Mouse (Mus musculus): Measurements from ENCODE around the gene Dzank1. TPM values are rescaled to one million over a fixed set of nuclear protein-coding genes. Genes with fewer than 3 reads are reported as not detected.

The Dzank1 gene
- polyA plus RNA-seq, 1 experiment from 2014 or later, result 0.03 TPM

DNA sequence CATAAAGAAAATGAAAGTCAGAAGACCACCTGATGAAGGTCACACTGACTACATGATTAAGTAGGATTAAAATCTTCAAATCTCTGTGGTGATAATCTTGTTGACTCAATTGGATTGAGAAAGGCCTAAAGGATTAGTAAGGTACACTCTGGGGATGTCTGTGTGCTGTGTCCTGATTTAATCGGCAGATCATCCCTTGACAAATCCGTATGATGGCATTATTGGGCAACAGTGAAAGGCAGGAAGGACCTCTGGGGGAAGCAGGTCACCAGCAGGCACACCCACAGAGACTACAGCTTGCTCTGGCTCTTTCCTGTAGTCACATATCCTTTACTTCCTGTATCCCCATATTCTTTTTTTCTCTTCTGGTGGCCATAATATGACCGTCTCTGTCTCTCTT lies 7.4 kb downstream of the Dzank1 start:
- H3K79me2 ChIP-seq (ENCODE audit: inconsistent target), result no peaks in the 10 kb centered on the region
- no peak overlapping the region for H3K4me3 ChIP-seq (ENCODE audit: inconsistent target)
- H3K27ac ChIP-seq, result no peak overlapping the region
- WGBS (ENCODE audit: missing documents), result 60% methylated on average over 3 of the region's 3 CpGs
- no peaks in the 10 kb centered on the region for H3K36me3 ChIP-seq (ENCODE audit: inconsistent target)

DNA sequence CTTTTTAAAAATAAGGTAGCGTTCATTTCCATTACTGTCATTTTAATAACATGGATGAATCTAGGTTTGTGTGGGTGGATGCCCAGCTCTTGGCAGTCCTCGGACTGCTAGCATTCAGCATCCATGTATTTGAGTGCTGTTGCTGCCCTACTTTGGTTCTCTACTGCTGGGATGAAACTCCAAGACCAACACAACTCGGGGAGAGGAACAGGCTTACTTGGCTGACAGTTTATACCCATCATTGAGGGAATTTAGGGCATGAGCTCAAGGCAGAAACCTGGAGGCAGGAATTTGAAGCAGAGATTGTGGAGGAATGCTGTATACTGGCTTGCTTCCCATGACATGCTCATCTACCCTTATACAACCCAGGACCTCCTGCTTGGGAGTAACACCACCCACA lies 12.6 kb downstream of the Dzank1 start:
- WGBS (ENCODE audit: missing documents), result 83% methylated on average over 2 of the region's 3 CpGs
- no peak overlapping the region for H3K4me3 ChIP-seq (ENCODE audit: inconsistent target)
- H3K79me2 ChIP-seq (ENCODE audit: inconsistent target), result no peaks in the 10 kb centered on the region
- no peak overlapping the region for H3K27ac ChIP-seq
- H3K36me3 ChIP-seq (ENCODE audit: inconsistent target), result no peaks in the 10 kb centered on the region

DNA sequence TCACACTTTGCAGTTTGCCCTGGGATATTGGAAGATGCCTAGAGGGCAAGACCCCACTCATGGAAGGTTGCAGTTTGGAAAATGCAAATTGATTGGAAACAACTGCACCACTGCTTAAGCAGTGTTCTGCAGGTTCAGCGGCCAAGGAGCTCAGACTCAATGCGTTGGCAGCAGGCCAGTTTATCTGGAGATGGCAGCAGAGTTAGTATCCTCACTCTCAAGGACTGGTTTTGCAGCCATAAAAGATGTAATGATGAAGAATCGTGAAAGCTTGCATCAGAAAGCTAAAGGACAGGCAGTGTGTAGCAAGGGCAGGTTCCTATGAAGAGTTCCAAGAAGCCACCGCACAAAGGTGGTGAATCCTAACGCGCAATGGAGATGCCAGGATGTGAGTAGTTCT lies 25.1 kb downstream of the Dzank1 start:
- no peaks in the 10 kb centered on the region for H3K36me3 ChIP-seq (ENCODE audit: inconsistent target)
- H3K27ac ChIP-seq, result no peak overlapping the region
- 87% methylated on average over 6 of the region's 6 CpGs for WGBS (ENCODE audit: missing documents)
- no peaks in the 10 kb centered on the region for H3K79me2 ChIP-seq (ENCODE audit: inconsistent target)
- no peak overlapping the region for H3K4me3 ChIP-seq (ENCODE audit: inconsistent target)

DNA sequence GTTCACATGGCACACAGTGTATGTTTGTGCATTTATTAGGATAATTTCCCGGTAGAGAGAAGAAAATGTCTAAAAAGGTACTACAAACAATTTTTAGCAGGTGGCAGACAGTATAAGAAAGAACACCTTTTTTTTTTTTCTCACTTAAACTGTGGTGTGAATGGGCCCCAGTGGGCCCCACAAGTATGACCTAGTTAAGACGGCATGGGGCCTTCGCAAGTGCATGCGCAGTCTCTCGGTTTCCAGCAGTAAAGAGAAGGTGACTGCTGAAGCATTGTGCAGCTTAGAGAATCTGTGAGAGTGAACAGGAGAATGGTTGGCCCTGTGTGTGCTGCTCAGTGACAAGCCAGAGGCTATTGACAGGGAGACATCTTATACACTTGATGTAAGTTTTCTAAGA lies 37.9 kb downstream of the Dzank1 start:
- WGBS (ENCODE audit: missing documents), result 92% methylated on average over 5 of the region's 5 CpGs
- Histone ChIP-seq H3K36me3 (ENCODE audit: inconsistent target) (no peaks in the 10 kb centered on the region), H3K79me2 (ENCODE audit: inconsistent target) (no peaks in the 10 kb centered on the region), H3K27ac (no peak overlapping the region), H3K4me3 (ENCODE audit: inconsistent target) (no peak overlapping the region)

DNA sequence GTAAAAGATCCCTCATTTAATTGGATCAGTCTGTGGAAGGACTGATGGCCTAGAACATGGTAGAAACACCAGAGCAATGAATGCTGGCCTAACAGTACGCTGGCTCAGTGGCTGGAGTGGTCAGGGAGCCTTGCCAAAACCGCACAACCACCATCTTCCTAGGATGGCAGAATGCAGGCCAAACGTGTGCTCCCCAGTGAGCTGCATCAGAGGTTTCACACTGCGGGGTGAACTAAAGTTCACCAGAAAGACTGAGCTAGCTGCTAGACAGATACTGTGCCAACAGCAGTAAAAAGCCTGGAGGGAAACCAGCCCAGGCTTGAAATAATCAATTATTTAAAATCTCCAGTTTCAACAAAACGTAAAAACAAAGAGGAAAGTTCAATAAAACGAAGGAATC lies 39.7 kb downstream of the Dzank1 start:
- no peak overlapping the region for H3K4me3 ChIP-seq (ENCODE audit: inconsistent target)
- no peaks in the 10 kb centered on the region for H3K79me2 ChIP-seq (ENCODE audit: inconsistent target)
- no peaks in the 10 kb centered on the region for H3K36me3 ChIP-seq (ENCODE audit: inconsistent target)
- no peak overlapping the region for H3K27ac ChIP-seq
- 85% methylated on average over 6 of the region's 6 CpGs for WGBS (ENCODE audit: missing documents)

DNA sequence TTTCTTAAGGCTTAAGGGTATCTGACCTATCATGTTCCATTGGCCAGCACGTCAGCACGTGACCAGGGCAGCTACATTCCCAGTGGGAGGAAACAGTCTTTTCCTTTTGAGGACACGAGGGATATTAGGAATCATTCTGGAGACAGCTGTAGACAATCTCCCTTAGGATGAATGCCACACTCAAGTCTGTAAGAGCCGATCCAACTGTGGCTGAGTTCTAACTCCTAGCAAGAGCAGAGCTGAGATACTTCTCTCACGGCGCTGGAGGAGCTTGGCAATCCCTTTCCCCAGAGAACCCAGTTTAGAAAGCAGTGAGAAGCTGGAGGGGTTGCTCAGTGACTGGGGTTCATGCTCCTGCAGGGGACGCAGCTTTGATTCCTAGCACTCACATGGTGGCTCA lies 41.8 kb downstream of the Dzank1 start:
- Histone ChIP-seq H3K79me2 (ENCODE audit: inconsistent target) (no peaks in the 10 kb centered on the region), H3K36me3 (ENCODE audit: inconsistent target) (no peaks in the 10 kb centered on the region), H3K4me3 (ENCODE audit: inconsistent target) (no peak overlapping the region), H3K27ac (no peak overlapping the region)
- 93% methylated on average over 7 of the region's 7 CpGs for WGBS (ENCODE audit: missing documents)

DNA sequence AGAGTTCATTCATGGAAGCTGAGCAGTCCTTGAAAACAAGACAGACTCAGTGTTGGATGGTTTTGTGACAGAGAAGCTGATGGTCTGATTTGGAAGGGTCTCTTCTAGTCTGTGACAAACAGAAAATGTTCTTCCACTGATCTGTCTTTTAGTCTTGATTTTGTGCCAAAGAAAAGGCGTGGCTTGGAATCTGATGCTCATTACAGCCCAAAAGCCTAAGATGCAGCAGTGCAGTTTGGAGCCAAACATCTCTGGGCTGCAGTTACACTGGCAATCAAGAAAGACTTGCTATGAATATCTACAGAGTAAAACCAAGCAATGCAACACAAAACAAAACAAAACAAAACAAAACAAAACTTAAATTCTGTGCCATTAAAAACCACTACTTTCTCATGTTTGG lies 43.1 kb downstream of the Dzank1 start:
- H3K36me3 ChIP-seq (ENCODE audit: inconsistent target), result no peaks in the 10 kb centered on the region
- WGBS (ENCODE audit: missing documents), result 100% methylated on average over 1 of the region's 1 CpGs
- H3K4me3 ChIP-seq (ENCODE audit: inconsistent target), result no peak overlapping the region
- no peaks in the 10 kb centered on the region for H3K79me2 ChIP-seq (ENCODE audit: inconsistent target)
- no peak overlapping the region for H3K27ac ChIP-seq

DNA sequence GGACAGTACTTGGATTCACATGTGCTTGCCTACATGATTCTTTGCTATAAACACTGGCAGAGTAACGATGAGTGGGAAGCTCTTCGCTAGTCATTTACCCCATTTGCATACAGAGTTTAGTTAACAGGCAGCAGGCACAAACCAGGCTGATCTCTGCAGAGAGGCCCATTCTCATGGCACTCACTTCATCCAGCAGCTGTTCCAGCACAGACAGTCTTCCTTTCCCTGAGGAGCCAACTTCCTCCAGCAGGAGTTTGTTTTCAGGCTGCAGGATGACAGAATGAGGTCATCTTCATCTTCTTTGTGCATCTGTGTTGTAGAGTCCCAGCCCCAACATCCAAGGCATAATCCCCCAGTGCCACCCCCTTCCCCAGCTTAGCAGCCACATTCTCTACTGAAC lies 47.8 kb downstream of the Dzank1 start:
- Histone ChIP-seq H3K79me2 (ENCODE audit: inconsistent target) (no peaks in the 10 kb centered on the region), H3K36me3 (ENCODE audit: inconsistent target) (no peaks in the 10 kb centered on the region), H3K27ac (no peak overlapping the region), H3K4me3 (ENCODE audit: inconsistent target) (no peak overlapping the region)
- 97% methylated on average over 2 of the region's 2 CpGs for WGBS (ENCODE audit: missing documents)

DNA sequence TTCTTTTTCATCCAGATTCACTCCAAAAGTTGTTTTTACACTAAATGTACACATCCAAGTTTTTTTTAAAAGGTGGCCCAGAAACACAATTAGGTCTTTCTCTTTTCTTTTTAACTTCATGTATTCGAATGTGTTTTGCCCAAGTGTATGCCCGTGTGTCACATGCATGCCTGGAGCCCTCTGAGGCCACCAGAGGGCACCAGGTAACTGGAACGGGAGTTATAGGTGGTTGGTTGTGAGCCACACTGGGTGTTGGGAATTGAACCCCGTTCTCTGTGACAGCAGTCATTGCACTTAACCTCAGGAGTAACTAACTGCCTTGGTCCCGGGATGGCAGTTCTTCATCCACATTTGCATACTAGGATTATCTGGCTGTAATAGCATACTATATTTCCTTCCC lies 60.0 kb downstream of the Dzank1 start:
- Histone ChIP-seq H3K36me3 (ENCODE audit: inconsistent target) (no peaks in the 10 kb centered on the region), H3K27ac (no peak overlapping the region), H3K4me3 (ENCODE audit: inconsistent target) (no peak overlapping the region), H3K79me2 (ENCODE audit: inconsistent target) (no peaks in the 10 kb centered on the region)
- 70% methylated on average over 5 of the region's 5 CpGs for WGBS (ENCODE audit: missing documents)

DNA sequence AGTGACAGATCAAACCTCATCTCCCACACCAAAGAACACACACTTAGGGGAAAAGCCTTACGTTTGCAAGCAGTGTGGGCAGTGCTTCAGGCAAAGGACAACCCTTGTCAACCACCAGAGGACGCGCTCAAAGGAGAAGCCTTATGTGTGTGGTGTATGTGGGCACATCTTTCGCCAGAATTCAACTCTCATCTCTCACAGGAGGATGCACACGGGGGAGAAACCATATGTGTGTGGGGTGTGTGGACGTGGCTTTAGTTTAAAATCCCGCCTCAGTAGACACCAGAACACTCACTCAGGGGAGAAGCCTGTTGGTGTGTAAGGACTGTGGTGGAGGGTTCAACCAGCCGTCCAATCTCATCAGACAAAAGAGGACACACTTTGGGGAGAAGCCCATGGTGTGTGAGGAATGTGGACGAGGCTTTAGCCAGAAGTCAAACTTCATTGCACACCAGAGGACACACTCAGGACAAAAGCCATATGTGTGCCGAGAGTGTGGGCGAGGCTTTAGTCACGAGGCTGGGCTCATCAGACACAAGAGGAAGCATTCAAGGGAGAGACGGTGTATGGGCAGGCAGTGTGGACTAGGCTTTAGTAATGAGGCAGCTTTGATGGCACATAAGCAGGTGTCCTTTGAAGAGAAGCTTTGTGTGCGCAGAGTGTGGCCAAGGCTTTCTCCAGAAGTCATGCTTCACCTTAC lies 61.2 kb downstream of the Dzank1 start:
- Histone ChIP-seq H3K27ac (no peak overlapping the region), H3K79me2 (ENCODE audit: inconsistent target) (no peaks in the 10 kb centered on the region), H3K4me3 (ENCODE audit: inconsistent target) (no peak overlapping the region), H3K36me3 (ENCODE audit: inconsistent target) (no peaks in the 10 kb centered on the region)
- 89% methylated on average over 14 of the region's 14 CpGs for WGBS (ENCODE audit: missing documents)

DNA sequence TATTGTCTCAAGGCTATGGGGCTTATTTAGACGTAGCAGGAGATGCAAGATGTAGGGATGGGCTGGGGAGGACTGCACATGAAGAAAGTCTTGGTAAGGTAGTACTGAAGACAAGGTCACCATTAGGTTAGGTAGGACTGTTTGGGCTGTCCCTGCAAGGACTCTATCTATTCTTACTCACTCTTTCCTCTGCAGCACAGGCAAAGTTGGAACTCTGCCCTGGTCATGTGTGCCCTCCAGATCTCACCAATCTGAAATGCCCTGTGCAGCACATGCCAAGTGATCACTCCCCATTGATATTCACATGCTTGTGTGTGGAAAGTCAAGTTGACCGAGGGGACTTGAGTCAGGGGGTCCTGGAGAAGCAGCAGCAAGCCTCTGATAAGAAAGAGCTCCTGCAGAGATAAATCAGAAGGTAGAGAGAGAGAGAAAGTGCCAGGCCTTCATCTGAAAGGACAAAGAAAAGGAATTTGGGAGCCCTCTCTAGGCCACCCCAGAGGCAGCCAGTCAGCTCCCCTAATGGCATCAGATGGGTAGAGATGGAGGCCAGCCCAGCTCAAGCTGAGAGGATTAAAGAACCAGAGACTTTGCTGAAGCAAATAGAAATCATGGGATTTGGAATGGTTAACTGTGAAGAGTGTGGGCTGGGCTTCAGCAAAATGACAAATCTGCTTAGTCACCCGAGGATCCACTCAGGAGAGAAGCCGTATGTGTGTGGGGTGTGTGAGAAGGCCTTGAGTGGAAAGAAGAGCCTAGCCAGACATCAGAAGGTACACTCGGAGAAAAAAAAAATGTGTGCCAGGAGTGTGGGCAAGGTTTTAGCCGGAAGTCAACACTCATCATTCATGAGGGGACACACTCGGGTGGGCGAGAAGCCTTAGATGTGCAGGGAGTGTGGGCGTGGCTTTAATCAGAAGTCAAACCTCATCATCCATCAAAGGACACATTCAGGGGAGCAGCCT lies 62.1 kb downstream of the Dzank1 start:
- H3K4me3 ChIP-seq (ENCODE audit: inconsistent target), result no peak overlapping the region
- no peaks in the 10 kb centered on the region for H3K79me2 ChIP-seq (ENCODE audit: inconsistent target)
- no peaks in the 10 kb centered on the region for H3K36me3 ChIP-seq (ENCODE audit: inconsistent target)
- H3K27ac ChIP-seq, result no peak overlapping the region
- WGBS (ENCODE audit: missing documents), result 95% methylated on average over 9 of the region's 9 CpGs

DNA sequence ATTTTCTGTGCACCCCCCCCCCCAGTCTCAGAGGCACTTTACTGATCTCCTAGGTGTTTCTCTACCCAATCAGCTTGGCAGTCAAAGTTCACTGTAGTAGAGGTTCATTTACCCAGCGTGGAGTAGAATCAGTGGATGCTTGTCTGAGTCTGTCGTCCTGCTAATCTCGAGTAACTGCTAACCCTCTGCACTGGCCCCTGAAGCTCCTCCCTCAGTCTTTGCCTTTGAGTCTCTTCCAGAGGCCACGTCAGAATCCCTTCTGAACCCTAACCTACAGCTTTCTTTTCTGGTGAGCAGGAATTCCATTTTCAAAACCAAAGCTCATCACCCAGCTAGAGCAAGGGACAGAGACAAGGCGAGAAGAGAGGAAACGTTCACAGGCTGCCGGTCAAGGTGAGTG lies 63.0 kb downstream of the Dzank1 start:
- no peaks in the 10 kb centered on the region for H3K36me3 ChIP-seq (ENCODE audit: inconsistent target)
- 93% methylated on average over 7 of the region's 7 CpGs for WGBS (ENCODE audit: missing documents)
- no peaks in the 10 kb centered on the region for H3K79me2 ChIP-seq (ENCODE audit: inconsistent target)
- H3K27ac ChIP-seq, result no peak overlapping the region
- H3K4me3 ChIP-seq (ENCODE audit: inconsistent target), result no peak overlapping the region

DNA sequence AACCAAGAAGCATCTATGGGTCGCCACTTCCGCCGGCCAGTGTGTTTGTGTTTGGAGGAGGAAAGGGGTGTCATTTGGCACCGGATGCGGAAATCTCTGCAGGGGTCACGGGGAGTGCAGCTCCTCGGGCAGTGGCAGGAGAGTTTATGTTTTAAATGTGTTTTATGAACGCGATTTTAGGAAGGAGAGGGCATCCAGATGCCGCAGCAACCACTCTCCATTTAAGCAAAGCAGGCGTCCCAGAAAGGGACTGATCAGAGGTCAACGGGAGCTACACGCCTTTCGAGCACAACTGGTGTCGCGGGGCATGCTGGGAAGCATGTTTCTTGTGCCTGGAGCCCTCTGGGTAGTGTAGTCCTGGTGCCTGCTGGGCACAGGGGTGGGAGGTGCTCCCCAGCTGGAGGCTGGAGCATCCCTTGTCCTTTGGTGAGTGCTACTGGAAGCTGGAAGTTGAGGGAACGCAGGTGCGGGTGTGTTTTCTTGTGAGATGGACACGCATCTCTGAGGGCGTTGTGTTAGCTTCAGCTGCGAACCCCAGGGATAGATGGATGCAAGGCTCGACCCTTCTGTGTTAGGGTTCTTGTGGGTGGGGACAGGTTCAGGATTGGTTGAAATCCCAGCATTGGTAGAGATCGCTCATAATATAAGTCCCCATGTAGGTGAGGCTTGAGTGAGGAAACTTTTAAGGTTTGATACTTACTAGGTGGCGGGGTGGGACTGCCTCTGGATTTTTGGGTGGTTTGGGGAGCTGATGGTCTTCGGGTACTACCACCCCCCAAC lies 68.0 kb downstream of the Dzank1 start:
- Histone ChIP-seq H3K4me3 (ENCODE audit: inconsistent target) (peak overlapping the region; percentile 53), H3K79me2 (ENCODE audit: inconsistent target) (no peaks in the 10 kb centered on the region), H3K36me3 (ENCODE audit: inconsistent target) (no peaks in the 10 kb centered on the region), H3K27ac (peak overlapping the region; percentile 65)
- WGBS (ENCODE audit: missing documents), result 19% methylated on average over 25 of the region's 25 CpGs

DNA sequence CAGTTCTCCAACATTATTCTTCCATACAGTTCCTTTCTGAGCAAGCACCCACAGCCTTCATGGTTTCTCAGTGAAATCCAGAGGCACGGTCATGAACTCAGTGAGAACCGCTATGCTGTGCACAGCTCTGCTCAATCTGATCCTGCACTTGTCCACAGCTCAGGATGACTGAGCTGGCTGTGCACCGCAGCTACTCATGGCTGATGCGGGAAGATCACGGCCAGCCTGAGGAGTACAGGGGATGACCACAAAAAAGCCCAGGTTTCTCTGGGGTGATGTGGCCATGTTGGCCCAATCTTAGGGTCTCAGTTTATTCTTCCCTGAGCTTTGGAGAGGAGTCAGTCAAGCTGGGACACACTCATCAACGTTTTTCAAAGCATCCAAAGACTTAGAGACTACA lies 68.9 kb downstream of the Dzank1 start:
- Histone ChIP-seq H3K4me3 (ENCODE audit: inconsistent target) (peak overlapping the region; percentile 53; the same call in 1 of the 2 replicates), H3K27ac (no peak overlapping the region), H3K36me3 (ENCODE audit: inconsistent target) (no peaks in the 10 kb centered on the region), H3K79me2 (ENCODE audit: inconsistent target) (no peaks in the 10 kb centered on the region)
- 82% methylated on average over 6 of the region's 6 CpGs for WGBS (ENCODE audit: missing documents)

All from macrophage (primary cell).